Mouse (Mus musculus): ENCODE results near the gene Onecut3.

Gene Onecut3

DNA sequence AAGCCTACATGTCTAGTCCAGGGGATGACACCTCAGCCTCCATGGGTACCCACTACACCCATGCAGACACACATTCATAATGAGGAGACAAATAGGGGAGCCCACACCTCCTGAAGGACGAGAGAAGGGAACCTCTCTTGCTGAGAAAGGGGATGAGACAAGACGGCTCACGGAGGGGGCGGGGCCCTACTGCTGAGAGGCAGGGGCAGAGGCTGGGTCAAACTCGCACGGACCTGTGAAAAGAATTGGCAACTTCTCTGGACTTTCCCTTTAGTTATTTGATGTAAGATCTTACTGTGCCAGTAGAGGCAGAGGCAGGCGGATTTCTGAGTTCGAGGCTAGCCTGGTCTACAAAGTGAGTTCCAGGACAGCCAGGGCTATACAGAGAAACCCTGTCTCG lies 57.7 kb downstream of the Onecut3 start:
- DNase-seq (ENCODE audit: low read depth, low spot score) = no peak

DNA sequence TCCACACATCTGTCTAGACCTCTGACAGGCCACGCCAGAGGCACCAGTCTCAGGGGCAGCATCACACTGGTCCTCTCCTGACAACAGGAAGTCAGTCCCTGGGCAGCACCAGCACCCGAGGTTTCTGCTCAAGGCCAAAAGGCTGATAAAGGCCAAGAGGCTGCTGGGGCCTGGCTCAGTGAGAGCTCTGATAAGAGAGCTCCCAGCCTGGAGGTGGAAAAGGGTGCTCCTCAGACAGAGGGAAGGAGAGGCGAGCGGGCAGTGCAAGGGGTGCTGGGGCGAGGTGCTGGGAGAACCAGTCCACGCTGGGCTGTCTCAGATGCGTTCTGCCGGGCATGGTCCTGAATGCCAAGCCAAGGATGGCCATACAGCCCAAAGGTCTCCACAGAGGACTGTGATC lies 58.9 kb downstream of the Onecut3 start:
- no peak for DNase-seq (ENCODE audit: low read depth, low spot score)

DNA sequence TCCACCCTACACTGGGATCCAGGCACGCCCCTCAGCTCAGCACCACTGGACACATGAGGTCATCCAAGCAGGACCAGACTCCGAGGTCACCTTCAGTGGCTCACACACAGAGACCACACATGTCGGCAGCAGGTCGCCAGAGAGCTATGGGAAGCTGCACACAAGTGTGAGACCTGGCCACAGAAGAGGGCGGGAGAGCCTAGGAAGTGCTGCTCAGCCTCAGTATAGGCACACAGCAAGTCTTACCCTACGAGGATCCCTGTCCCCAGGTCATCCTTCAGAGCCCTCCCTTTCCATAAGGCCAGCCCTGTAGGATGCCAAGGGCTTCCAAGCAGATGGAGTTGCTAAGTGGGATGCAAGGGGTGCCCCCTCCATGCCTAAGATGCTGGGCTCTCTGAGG lies 59.4 kb downstream of the Onecut3 start:
- no peak for DNase-seq (ENCODE audit: low read depth, low spot score)

DNA sequence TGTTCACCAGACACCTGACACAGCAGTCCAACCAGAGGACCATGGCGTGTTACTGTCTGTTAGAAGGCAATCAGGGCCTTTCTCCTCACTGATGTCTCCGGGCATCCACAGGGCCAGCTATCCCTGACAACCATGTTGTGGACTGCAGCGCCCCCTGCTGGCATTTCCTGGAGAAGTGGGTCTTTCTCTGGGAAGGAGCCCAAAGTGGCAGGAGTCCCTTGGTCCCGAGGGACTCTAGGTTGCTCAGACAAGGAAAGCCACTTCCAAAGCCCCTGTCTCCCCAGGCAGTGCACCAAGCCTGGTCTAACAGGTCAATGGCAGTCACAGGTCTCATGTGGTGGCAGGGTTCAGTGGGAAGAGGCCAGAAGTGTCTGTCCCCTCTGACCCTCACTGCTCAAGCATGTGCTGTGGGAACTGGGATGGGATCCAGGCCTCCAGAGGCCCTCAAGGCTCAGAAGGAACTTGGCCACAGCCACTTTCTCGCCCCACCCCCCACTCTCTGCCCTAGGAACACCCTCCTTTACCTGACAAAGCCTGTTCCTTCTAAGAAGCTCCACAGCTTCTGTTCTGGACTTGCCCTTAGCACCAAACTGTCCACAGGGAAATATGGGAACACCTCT lies 62.8 kb downstream of the Onecut3 start:
- DNase-seq (ENCODE audit: low read depth, low spot score) = no peak

DNA sequence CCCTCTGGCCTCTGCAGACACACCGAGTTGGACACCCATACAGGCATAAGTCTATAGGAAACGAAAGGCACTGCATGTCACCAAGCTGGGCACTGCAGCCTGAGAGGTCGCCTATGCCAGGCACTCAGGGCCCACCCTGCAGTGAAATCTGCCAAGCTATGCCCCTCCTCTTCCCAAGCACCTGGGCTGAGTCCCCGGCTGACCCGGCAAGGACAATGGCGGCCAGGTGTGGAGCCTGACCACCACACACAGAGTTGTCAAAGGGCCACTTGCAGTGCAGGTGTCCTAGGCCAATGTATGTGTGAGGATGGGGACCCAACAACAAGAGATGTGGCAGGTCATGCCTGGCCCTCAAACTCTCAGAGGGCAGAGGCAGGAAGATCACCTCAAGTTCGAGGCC lies 64.8 kb downstream of the Onecut3 start:
- no peak for DNase-seq (ENCODE audit: low read depth, low spot score)

DNA sequence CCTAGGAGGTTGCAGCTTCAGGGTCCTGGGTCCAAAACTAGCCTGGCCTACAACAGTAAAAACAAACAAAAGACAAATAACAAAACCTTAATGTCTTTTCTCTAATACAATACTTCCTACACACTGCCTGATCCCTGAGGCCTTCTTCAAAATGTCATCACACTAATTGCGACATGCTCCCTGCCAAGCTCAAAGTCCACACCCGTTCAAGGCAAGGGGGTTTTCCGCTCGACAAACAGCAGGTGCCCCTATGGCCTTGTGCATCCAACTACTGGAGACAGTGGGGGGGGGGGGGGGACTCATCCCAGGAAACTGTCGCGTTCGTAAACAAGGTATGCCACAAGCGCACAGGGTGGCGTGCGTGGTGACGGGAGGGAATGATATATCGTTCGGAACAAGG lies 66.0 kb downstream of the Onecut3 start:
- no peak for DNase-seq (ENCODE audit: low read depth, low spot score)

DNA sequence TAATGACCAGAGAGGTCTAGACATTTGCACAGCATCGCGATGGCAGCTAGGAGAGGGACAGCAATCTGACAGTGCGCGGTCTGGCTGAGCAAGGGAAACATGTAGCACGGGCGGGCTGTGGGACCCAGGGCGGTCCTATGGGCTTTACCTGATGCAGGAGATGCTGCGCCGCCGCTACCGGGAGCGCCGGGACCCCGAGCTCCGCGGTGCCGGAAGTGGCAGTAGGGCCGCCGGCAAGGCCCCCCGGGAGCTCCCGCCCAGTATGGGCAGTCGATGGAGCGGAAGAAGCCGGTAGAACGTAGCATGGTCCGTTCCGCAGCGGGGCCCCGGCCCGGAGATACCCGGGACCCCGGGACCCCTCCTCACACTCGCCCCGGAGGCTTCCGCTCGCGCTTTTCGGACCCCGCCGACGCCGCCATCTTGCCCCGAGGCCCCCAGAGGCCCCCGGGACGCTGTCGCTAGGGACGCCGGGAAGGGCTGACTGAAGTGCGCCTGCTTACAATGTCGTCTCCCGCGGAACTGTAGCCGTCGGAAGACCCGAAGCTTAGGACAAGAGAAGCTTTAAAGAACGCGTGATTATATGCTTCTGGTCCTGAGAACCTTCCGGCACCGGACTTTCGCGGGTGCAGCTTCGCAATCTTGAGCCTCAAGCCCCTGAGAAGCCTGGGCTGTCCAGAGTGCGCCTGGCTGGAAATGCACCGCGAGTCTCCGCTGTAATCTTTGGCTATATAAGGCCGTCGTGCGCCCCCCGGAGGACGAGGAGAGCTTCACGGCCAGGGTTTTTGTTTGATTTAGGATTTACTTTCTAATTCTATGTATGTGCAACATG lies 66.7 kb downstream of the Onecut3 start, which contains the start of gene Rexo1:
Gene Rexo1, minus strand, starts transcription at position 445 of the 829 bp plus-strand sequence.
- DNase-seq (ENCODE audit: low read depth, low spot score) = peak; percentile 86

DNA sequence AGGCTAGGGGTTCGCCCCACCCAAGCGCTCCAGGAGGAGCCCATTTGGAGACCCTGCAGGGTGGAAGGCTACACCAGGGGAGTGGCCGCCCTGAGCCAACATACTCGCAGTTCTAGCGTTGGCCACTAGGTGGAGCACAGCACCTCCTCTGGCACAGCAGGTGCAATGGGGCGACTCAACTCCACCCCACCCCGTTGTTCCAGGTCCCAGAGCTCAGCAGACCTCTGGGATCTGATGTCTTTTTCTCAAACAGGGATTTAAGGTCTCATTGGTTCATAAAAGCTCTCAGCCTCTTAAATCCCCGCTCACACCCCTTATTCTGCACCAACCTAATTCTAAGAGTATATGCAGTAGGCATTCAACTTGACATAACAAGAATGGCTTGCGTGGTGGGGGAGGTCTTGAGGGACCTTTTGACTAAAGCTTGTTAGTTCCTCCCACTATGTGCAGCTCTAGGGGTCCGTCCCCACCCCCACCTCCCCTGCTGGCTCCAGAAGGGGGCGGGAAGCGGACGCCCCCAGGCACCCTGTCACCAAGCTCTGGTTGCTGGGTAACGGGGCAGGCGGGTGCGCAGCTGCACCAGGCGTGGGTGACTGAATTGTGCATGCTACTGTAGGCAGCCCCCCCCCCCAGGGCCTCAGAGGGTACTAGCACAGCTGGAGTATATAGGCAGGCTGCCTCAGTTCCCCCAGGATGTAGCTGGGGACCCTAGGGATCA lies 71.9 kb downstream of the Onecut3 start:
- peak; percentile 57 for DNase-seq (ENCODE audit: low read depth, low spot score)
